Mouse (Mus musculus) megakaryocyte, adult 5-6 weeks (primary cell): Measurements from ENCODE around the gene Zpbp2. TPM values are rescaled to one million over a fixed set of nuclear protein-coding genes. Genes with fewer than 3 reads are reported as not detected.

Experiments used
- ATAC-seq: 2 replicates; pipeline ENCODE4 v1.8.0; 2016; ENCODE audit warnings: mild to moderate bottlenecking, inconsistent platforms; ENCODE audit not compliant: poor library complexity, severe bottlenecking
- total RNA-seq, 2 experiments: library from RNA; stranded (forward) in 1 of 2; stranded (reverse) in 1 of 2; fragments of 153-499, 151-499 nt in 1 of 2; fragments of 221-1000, 200-1000 nt in 1 of 2; gene quantifications; 2 replicates each; pipeline versions ENCODE4 v1.2.3 to v1.2.4; 2015 to 2017

Zpbp2 gene
- total RNA-seq (2015) (0.34 and 5.4 TPM in 2 replicates), total RNA-seq (2017) (0.81 TPM in 1 of 2 replicates, not detected in the other)

DNA sequence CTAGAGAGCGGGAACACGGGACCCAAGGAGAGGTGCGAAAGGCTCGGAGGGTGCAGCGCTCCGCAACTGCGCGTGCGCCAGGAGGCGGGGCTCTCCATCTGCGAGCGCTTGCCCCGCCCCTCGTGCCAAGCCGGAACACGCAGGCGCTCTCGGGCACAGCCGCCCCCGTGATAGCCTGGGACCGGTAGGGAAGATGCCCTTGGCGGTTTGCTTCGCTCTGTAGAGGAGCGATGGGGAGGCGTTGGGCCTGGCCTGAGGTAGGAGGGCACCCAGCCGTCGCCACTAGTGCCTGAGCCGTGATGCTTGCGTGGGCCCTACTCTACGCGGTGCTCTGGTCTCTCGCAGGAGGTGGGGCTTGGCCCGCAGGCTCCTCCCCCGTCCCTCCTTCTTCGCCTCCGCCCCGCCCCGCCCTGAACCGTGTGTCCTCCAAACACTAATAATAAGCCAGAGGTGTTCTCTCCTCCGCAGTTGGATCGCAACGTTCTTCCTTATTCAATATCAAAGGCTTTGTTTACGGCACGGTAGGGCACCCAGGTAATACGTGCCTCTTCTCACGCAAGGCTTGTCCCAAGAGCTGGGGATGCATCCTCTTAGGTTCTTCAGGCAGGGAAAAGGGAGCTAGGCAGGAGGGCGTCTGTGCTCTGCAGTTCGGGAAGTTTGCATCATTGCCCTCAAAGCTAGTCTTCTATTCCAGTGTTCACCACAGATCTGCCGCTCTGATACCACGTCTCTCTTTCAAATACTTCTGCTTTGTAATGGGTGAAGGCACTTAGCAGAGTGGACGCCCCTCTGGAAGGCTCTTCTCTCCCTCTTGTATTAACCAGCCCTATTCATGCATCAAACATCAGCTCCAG lies at the start of gene Zpbp2:
TSS of gene Zpbp2 (plus strand) at position 123 of the 854 bp plus-strand sequence.
- peak; percentile 85 for ATAC-seq

DNA sequence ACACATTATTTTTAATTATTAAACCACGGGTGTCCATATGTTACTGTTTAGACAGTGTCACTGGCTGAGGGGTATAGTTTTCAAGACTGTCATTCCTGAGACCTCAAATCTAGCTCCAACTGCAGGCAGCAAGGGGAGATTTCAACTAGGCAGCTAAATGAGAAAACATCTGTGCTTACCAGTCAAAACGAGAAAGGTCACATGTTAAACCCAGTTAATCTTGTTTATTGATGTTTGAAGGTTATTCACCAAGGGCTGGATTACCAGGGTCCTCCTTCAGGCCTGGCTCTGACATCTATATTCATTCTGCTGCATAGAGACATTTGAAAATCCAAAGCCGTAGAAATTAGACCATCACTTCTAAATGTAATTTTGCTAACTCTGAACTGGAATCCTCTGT lies 46.0 kb upstream of the Zpbp2 start:
- no peak for ATAC-seq

DNA sequence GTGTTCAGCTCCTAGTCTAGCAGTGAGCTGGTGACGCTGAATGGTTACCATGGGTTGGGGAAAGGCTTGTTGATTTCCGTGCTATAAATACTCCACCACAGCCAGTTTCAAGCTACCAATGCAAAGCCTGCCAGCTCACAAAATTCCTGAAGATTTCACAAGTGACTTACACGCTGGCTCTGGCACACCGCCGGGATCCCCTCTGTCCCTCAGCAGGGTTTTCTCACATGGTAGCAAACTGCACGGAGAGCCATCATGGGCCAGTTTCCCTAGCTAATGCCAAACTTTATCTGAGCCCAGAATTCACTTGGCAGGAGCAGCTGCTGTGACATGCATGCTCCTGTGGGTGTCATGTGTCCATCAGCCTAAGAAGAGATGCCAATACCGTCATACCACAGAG lies 41.5 kb upstream of the Zpbp2 start:
- ATAC-seq = no peak

DNA sequence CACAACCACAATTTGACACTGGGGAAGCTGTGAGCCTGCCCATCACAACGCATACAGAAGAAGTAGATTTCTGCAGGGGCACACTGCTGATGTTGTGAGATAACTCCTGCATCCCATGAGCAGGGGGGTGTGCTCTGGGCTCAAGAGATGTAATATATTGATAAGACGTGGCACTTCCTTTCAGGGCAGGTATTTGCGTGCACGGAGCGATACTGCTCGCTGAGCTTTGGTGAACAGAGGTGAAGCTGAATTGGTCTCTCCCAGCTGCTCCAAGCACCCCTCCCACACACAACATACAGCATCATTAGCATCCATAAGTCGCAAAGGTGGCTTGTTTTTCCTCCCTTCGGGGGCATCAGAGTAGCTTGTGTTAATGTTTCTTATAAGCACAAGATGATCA lies 40.8 kb upstream of the Zpbp2 start:
- no peak for ATAC-seq

DNA sequence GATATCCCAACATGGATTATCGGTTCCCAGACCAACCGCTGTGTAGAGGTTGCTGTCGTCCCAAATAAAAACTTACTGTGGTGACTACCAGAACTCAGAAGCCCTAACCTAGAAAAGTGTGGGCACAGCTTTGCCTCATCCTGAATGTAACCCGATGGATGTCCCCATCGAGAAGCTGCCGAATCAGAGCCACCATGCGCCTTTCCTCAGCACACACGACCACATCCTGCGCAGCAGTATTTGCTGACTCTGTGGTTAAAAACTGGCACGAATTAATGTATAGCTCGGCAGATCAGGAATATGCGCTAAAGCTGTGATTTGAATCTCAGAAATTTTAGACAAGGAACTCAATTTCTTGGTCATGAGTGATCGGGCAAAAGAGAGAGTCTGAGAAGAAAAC lies 38.0 kb upstream of the Zpbp2 start:
- no peak for ATAC-seq

DNA sequence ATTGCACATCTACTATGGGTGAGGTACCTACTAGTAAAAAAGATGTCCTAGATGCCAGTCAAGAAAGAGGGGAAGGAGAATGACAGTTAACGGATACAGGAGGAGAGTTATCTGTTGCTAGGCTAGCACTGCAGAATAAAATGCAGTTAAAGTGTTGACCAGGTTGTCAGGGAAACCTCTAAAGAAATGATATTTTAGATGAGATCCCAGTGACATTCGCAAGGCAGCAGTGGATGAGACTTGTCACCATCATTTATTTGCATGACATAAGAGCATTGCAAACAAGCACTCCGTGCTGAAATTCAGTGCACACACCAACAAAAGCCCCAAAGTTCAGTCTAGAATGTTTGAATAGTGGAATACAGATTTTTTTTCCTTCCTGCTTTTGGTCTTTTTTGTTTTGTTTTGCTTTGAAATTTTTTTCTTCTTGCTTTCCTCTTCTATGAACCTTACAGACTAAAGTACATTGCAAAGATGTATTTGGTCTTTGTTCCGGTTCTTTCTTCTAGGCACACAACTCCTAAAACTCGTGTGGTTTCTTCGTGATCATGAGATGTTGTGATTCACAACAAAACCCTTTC lies 37.5 kb upstream of the Zpbp2 start:
- no peak for ATAC-seq

DNA sequence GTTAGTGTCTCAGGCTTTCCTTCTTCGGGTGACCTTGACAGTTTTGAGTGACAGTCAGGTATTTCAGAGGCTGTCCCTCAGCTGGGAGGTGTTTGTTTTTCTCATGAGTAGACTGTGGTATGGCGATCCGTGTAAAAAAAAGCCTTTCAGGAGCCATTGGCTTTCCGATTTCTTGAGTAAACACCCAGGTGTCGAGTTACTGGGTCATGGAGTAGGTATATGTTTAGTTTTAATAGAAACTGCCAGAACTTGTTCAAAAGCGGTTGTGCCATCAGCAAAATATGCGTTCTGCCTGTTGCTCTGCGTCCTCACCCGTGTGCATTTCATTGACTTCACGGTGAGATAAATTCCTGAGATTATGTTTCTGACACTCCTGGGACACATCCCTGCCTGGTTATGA lies 30.4 kb upstream of the Zpbp2 start:
- ATAC-seq = no peak

DNA sequence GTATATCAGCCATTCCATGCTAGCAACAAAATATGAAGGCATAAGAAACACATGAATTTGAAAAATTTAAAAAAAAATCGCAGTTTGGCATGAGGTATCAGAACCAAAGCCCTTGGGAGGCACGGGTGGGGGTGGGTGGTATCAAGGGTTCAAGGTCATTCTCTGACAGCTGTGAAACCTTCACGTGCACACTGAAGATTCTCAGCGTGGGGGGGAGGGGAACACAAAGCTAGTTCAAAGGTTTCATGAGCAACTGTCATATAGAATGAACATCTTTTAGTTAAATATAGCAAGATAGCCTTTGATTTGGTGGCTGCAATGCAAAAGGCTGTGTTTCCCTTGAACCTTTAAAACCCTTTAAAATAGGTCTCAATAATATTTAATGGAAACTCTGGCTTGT lies 25.8 kb upstream of the Zpbp2 start:
- ATAC-seq = no peak

DNA sequence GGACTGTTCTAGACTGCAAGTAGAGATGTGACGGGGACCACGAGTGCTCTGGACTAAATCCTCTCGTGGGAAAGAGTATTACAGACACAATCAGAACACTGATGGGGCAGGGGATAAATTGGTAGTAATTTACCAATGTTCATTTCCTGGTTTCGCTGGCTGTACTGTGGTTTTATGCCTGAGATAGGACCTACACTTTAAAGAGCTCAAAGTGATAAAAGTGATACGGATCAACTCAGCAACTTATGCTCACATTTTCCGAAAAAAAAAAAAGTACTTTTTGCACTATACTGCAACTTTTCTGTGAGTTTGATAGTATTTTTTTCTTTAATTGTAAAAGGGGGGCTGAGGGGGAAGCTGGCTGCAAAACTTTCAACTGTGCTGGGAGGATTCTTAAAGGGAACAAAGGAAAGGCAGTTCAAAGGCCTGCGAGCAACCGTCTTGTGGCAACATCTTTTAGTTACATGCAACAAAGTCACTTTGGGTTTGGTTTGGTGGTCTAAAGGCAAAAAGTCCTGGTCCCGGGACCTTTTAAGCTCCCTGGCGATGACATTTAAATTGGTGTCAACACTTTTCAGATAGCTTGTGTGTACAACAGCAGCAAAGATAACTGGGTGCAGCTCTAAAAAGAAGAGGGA lies 24.0 kb upstream of the Zpbp2 start:
- ATAC-seq = no peak

DNA sequence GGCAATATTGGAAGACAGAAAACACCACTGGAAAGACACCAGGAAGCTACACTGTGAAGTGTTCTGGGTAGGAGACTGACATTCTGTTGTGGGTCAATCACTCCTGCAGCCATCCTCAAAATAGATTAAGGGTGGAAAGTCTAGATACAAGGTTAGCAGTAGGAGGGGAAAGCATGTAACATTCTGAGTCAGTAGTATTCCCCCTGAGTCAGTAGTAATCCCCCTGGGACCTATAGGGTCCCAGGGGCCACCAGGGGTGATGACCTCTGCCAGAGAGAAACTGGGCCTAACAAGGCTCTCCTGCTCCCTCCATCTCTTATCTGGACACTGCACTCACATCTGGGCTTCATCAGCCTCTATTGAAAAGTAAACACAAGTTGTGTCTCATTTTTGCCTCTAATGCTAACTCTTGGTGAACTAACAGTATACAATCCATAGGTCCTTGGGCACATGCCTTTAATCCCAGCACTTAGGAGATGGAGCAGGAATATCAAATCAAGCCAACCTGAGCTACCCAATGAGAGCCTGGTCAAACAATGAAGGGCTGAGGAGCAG lies 13.3 kb upstream of the Zpbp2 start:
- ATAC-seq = no peak

DNA sequence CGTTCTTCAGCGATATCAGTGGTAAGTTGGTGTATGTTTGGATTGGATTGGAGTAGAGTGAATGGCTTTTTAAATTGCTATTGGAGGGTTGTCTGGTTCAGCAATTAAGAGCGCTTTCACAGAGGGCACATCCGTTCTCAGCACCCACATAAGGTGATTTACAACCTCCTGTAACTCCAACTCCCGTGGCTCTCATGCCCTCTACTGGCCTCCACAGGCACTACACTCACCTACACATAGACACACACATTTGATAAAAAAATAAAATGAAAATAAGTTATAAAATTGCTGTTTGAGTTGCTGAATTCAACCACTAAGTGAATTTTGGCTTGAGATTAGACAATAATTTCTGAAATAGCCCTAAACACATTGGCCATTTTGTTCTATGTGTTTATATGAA lies 10.6 kb upstream of the Zpbp2 start:
- no peak for ATAC-seq

DNA sequence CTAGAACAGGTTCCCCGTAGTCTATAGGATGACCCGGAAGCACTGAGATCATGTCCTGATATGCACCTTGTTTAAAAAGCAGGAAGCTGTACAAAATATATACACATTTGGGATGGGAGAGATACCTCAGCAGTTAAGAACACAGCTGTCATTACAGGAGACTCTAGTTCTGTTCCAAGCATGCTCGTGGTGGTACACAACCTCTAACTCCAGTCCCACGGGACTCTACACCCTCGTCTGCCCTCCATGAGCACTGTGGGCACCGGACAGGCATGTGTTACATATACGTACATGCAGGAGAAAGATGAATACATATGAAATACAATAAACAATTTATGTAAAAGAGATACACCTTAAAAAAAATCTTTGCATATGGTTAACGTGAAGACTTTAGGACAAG lies 8.3 kb upstream of the Zpbp2 start:
- ATAC-seq = no peak

DNA sequence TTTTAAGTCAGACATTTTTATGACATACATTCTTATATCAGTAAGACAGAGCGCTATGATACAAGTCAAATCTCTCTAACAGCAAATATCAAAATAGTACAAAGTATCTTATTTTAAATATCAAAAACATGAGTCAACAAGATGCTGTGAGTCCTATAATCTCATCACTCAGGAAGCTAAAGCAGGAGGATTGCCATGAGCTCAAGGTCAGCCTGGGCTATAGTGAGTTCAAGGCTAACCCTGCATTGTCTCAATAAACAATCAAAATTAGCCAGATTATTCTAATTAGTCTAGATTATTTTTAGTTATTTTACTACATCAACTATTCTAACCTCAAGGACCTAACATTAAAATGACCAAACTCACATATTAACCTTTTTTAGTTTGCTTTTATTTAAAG lies 7.5 kb upstream of the Zpbp2 start:
- no peak for ATAC-seq

DNA sequence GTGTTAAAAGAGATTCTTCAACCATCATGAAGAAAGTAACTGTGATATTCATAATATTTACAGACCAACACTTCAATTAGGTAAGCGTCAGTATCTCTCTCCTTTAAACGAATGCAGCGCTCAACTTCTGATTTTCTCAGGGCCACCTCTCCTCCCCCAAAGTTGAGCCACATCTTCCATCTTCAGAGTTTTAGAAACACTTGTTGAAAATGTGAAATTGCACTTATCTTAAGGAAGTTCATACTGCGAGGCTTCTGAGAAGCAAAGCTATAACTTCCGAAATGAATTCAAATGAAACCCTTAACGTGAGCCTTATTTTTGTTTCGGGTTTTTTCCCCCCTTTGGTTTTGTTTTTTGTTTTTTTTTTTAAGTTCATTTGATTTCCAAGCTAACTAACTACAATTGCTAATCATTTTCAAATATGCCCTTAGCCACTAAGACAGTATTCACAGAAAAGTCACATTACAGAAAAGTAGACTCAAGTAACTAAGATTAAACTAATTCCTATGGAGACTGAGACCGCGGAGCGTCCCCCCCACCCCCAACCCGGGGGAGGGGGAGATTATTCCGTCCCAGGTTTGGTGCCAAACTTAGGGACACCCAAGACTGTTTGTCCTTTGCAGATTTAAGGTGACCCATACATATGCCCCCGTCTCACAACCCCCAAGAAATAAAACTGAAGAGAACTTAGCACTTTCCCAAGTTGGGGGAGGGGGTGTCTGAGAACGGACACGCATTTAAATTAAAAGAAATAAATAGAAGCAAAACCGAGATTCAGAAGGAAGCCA lies 5.8 kb upstream of the Zpbp2 start:
- no peak for ATAC-seq

DNA sequence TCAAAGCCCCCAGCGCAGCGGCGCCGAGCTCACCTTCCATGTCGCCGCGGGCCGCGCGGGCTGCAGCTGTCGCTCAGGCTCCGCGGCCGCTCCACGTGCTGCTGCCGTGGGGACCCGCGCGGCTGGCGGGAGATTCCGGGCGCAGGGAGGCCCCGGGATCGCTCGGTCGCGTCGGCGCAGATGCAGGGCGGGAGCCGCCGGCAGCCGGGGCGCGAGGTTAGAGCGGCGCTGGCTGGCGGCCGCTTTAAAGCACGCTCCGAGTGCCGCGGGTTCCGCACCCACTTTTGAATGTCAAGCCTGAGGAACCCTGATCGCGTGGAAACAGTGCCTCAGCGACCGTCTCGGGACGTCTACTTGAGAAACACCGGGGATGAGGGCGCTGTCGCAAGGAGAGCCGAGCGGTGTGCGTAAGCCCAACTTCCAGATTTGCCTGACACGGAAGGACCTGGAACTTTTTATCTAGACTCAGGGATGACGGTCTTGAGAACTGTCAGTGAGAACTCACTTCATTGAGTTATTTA lies 5.1 kb upstream of the Zpbp2 start, which contains the start of gene Ikzf3:
TSS of gene Ikzf3 (minus strand) at position 321 of the 521 bp plus-strand sequence.
- ATAC-seq = peak; percentile 53

DNA sequence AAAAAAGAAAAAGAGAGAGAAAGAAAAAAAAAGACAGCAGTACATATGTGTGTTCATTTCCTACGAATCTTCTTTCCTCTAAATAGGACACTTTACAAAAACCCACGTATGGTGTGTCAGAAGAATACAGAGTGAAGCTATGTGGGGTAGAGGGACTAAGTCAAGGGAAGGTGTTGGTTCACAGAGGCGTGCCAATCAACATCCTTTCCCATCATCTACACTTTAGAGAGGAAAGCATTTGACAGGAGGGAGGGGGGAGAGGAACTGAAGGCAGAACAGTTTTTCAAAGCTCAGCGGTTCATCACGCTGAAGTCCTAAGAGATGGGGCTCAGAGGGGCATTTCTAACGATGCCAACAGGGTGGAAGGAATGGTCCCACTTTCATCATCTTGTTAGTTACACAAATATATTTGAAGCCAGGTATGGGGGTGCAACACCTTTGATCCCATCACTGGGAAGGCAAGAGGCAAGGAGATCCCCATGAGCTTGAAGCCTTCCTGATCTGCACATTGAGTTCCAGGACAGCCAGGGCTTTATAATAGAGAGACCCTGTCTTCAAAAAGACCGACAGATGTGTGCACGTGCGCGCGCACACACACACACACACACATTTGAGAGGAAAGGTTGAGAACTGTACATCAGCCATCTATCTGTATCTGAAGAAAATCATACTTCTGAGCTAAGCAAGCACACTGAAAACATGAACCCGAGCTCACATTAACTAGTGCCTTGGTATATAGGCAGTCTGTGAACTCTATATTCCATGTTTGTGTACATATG lies 4.2 kb upstream of the Zpbp2 start:
- ATAC-seq = no peak

DNA sequence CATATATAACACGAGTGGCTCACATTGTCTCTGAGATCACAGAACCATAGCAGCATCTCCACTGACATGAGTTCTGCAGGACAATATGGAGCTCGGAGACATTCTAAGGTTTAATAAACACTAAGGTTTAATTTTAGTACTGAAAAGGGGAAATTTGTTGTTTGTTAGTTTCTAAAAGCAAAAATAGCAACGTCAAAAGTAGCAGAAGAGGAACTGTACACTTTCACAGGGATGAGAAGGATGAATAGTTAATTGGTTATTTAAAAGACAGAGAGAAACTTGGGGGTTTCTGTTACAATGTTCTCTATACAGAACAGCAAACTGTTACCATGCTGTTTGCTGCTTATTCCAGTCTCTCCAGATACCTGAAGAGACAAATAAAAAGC lies 3.6 kb upstream of the Zpbp2 start:
- ATAC-seq = no peak

DNA sequence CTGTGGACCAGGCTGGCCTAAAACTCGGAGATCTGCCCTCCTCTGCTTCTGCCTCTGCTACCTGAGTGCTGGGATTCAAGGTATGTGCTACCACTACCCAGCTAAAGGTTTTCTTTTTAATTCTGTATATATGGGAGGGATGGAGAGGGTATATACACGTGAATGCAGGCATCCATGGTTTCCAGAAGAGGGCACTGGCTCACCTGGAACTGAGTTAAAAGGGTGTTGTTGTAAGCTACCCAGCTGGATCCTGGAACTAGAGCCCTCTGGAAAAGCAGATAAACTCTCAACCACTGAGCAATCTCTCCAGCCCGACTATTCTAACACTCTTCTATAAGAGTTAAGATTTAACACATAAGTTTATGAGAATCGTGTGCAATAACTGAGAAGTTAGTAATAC lies 1.5 kb upstream of the Zpbp2 start:
- ATAC-seq = no peak

DNA sequence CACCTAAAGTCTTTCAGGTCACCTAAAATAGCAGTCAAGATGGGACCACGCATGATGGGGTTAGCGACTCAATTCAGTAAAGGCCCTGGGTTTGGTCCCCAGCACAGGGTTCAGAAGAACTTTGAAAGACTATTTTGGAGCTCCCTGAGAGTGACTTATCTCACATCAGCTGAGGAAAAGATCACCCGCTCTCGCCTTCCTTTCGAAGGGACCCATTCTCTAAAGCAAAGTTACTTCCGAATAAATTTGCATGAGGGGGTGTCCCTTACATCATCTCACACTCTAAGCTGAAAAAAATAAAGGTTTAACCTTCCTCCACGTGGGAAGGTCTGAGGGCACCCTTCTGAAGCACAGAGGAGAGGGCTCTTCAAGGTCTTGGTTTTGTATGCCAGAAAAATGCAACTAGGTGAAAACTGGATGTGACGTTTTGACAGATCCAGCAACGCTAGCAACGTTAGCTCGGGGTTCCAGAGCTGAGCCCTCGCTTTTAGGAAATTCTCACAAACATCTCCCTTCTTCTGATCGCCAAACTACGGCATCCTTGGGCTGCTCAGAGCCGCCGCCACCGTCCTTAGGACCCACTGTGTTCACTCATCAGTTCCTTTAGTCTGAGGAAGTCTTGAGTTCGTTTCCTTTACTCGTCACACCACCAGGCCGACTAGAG lies 454 bp upstream of the Zpbp2 start:
- ATAC-seq = no peak
